Mouse (Mus musculus): ENCODE data around the gene Gm36176.
A peak's percentile ranks its signal among the peaks of the same experiment; 100 is the strongest.

Gene Gm36176

DNA sequence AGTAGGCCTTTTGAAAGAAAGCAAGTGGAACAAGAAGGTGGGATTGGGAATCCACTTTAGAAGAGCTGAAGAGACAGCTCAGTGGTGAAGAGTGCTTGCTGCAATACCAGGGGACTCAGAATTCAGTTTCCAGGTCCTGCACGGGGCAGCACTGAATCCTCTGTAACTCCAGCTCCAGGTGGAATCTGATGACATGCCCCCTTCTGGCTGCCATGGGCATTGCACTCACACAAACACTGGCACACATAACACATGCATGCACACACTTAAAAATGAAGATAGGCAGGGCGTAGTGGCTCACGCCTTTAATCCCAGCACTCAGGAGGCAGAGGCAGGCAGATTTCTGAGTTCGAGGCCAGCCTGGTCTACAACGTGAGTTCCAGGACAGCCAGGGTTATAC, 36.0 kb downstream of the Gm36176 start:
- DNase-seq = no peak

GRCm38 (mm10) chr10:77886007-77886747, 39.6 kb downstream of the Gm36176 start:
- DNase-seq = peak in 1 of 2 experiments; percentile 13

DNA sequence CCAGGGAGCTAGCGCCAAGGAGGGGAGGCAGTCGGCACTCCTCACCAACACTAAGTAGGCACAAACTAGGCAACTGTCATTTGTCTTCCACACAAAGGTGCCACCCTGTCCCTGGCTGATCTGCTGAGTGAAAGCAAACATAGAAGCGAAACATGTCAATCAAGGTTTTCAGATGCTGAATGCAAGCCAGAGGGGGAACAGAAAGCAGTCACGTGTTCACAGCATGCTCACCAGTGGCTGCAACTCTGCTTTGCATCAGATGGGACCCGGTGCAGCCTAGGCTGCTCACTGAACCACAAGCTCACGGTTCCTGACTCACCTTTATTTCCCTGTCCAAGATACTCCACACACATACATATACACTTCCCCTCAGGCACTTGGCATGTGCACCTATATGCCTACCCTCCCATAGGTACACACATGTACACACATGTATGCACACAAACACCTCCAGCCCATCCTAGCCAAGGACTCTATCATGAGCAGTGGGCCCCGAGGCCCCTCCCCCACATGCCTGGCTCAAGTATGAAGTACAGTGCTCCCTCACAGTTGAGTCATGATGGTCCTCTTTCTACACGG, 44.5 kb downstream of the Gm36176 start:
- no peak for DNase-seq

GRCm38 (mm10) chr10:77895562-77895961, 49.0 kb downstream of the Gm36176 start:
- no peak for DNase-seq

All from cerebellum, postnatal 36 days (tissue).